Mouse (Mus musculus): ENCODE results near the gene Slc31a2. TPM values are rescaled to one million over a fixed set of nuclear protein-coding genes. Genes with fewer than 3 reads are reported as not detected.

Slc31a2 gene
- polyA plus RNA-seq, 2 experiments = 14.4 to 15.6 TPM

- Histone ChIP-seq H3K36me3 (ENCODE audit: control insufficient read depth, insufficient read depth, low read length) (no peaks in the 10 kb centered on the region), H3K27me3 (ENCODE audit: control insufficient read depth, insufficient read depth, low read length) (no peaks in the 10 kb centered on the region), H3K9me3 (ENCODE audit: control insufficient read depth, low read length) (no peaks in the 10 kb centered on the region), H3K4me1 (ENCODE audit: control insufficient read depth, insufficient read depth, low read length) (no peaks in the 10 kb centered on the region), H3K4me2 (replicated peaks; ENCODE audit: low read depth, low read length, severe bottlenecking) (no peak overlapping the region), H3K27ac (replicated peaks; ENCODE audit: low read depth, low read length) (no peak overlapping the region), H3K4me3 (replicated peaks; ENCODE audit: low read length) (no peak overlapping the region), H3K9ac (ENCODE audit: low read depth, low read length, severe bottlenecking) (no peak overlapping the region)
- TF ChIP-seq POLR2A (IDR thresholded peaks at IDR 0.05; ENCODE audit: borderline replicate concordance, extremely low read depth, insufficient read depth, insufficient read length) = no peak
- no peak for ATAC-seq (ENCODE audit: low FRiP score, low read depth)
- WGBS = 78% methylated on average over 4 of the region's 4 CpGs
- DNase-seq (ENCODE audit: low spot score) = no peak
Measured at GRCm38 (mm10) chr4:62278081-62278480, 15.7 kb downstream of the Slc31a2 start.

- H3K4me3 ChIP-seq (replicated peaks; ENCODE audit: low read length) = no peak overlapping the region
- no peak for TF ChIP-seq POLR2A (IDR thresholded peaks at IDR 0.05; ENCODE audit: borderline replicate concordance, extremely low read depth, insufficient read depth, insufficient read length)
- no peak overlapping the region for H3K9ac ChIP-seq (ENCODE audit: low read depth, low read length, severe bottlenecking)
- DNase-seq (ENCODE audit: low spot score) = no peak
- 63% methylated on average over 5 of the region's 5 CpGs for WGBS
- ATAC-seq (ENCODE audit: low FRiP score, low read depth) = no peak
- no peak overlapping the region for H3K4me2 ChIP-seq (replicated peaks; ENCODE audit: low read depth, low read length, severe bottlenecking)
- no peaks in the 10 kb centered on the region for H3K9me3 ChIP-seq (ENCODE audit: control insufficient read depth, low read length)
- H3K27ac ChIP-seq (replicated peaks; ENCODE audit: low read depth, low read length) = no peak overlapping the region
- no peaks in the 10 kb centered on the region for H3K36me3 ChIP-seq (ENCODE audit: control insufficient read depth, insufficient read depth, low read length)
- no peaks in the 10 kb centered on the region for H3K4me1 ChIP-seq (ENCODE audit: control insufficient read depth, insufficient read depth, low read length)
- no peaks in the 10 kb centered on the region for H3K27me3 ChIP-seq (ENCODE audit: control insufficient read depth, insufficient read depth, low read length)
Measured at GRCm38 (mm10) chr4:62281319-62281718, 19.0 kb downstream of the Slc31a2 start.

DNA sequence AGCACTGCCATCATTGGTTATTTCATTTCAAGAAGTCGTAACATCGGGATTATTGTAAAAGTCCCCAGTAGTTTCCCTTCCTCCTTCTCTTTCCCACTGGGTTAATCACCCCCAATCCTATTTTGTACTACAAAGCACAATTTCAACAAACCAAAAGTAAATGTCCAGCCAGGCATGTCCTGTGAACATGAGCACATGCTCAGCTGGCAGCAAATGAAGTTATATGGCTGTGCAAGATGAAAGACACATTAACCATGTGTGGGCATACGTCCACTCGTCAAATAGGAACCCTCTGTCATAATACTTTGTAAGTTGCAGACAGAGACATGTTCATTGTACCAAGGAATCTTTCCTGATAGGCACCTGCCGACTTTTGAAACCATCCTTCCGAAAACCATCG, 20.6 kb downstream of the Slc31a2 start:
- Histone ChIP-seq H3K9ac (ENCODE audit: low read depth, low read length, severe bottlenecking) (no peak overlapping the region), H3K27ac (replicated peaks; ENCODE audit: low read depth, low read length) (no peak overlapping the region), H3K4me3 (replicated peaks; ENCODE audit: low read length) (no peak overlapping the region), H3K27me3 (ENCODE audit: control insufficient read depth, insufficient read depth, low read length) (no peaks in the 10 kb centered on the region), H3K4me1 (ENCODE audit: control insufficient read depth, insufficient read depth, low read length) (peaks cover 11% of the 10 kb centered on the region), H3K9me3 (ENCODE audit: control insufficient read depth, low read length) (no peaks in the 10 kb centered on the region), H3K4me2 (replicated peaks; ENCODE audit: low read depth, low read length, severe bottlenecking) (no peak overlapping the region), H3K36me3 (ENCODE audit: control insufficient read depth, insufficient read depth, low read length) (no peaks in the 10 kb centered on the region)
- 80% methylated on average over 7 of the region's 7 CpGs for WGBS
- TF ChIP-seq POLR2A (IDR thresholded peaks at IDR 0.05; ENCODE audit: borderline replicate concordance, extremely low read depth, insufficient read depth, insufficient read length) = no peak
- ATAC-seq (ENCODE audit: low FRiP score, low read depth) (no peak), DNase-seq (ENCODE audit: low spot score) (no peak)

DNA sequence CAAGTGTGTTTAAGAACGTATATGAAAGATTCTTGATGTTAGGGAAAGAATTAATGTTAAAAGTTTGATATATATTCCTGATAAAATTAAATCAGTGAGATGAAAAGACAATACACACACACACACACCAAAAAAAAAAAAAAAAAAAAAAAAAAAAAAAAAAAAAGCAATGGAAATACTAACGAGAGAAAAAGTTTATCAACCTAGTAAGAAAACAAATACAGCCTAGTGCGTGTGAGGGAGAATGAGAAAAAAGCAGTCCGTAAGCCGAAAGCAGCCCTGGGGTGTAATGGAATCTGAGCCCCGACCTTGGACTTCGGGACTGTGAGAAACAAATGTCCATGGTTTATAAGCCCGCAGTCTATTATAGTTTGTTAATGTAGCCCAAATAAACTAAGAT, 23.2 kb downstream of the Slc31a2 start:
- no peak for TF ChIP-seq POLR2A (IDR thresholded peaks at IDR 0.05; ENCODE audit: borderline replicate concordance, extremely low read depth, insufficient read depth, insufficient read length)
- peaks cover 11% of the 10 kb centered on the region for H3K4me1 ChIP-seq (ENCODE audit: control insufficient read depth, insufficient read depth, low read length)
- peak overlapping the region; percentile 82; the same call in 1 of the 2 replicates for H3K4me2 ChIP-seq (replicated peaks; ENCODE audit: low read depth, low read length, severe bottlenecking)
- no peaks in the 10 kb centered on the region for H3K27me3 ChIP-seq (ENCODE audit: control insufficient read depth, insufficient read depth, low read length)
- H3K36me3 ChIP-seq (ENCODE audit: control insufficient read depth, insufficient read depth, low read length) = no peaks in the 10 kb centered on the region
- H3K9me3 ChIP-seq (ENCODE audit: control insufficient read depth, low read length) = no peaks in the 10 kb centered on the region
- H3K4me3 ChIP-seq (replicated peaks; ENCODE audit: low read length) = peak overlapping the region; percentile 69; the same call in 1 of the 2 replicates
- H3K9ac ChIP-seq (ENCODE audit: low read depth, low read length, severe bottlenecking) = no peak overlapping the region
- DNase-seq (ENCODE audit: low spot score) (no peak), ATAC-seq (ENCODE audit: low FRiP score, low read depth) (no peak)
- no peak overlapping the region for H3K27ac ChIP-seq (replicated peaks; ENCODE audit: low read depth, low read length)
- WGBS = 71% methylated on average over 8 of the region's 8 CpGs

- H3K4me3 ChIP-seq (replicated peaks; ENCODE audit: low read length) = peak overlapping the region; percentile 69
- WGBS = under 1% methylated on average over 51 of the region's 55 CpGs
- peak overlapping the region; percentile 82 for H3K4me2 ChIP-seq (replicated peaks; ENCODE audit: low read depth, low read length, severe bottlenecking)
- ATAC-seq (ENCODE audit: low FRiP score, low read depth) (peak; percentile 92), DNase-seq (ENCODE audit: low spot score) (peak; percentile 84)
- peak overlapping the region; percentile 70 for H3K9ac ChIP-seq (ENCODE audit: low read depth, low read length, severe bottlenecking)
- H3K36me3 ChIP-seq (ENCODE audit: control insufficient read depth, insufficient read depth, low read length) = no peaks in the 10 kb centered on the region
- no peak for TF ChIP-seq POLR2A (IDR thresholded peaks at IDR 0.05; ENCODE audit: borderline replicate concordance, extremely low read depth, insufficient read depth, insufficient read length)
- no peaks in the 10 kb centered on the region for H3K27me3 ChIP-seq (ENCODE audit: control insufficient read depth, insufficient read depth, low read length)
- no peaks in the 10 kb centered on the region for H3K9me3 ChIP-seq (ENCODE audit: control insufficient read depth, low read length)
- peak overlapping the region; percentile 26; the same call in 1 of the 2 replicates for H3K27ac ChIP-seq (replicated peaks; ENCODE audit: low read depth, low read length)
- peaks cover 11% of the 10 kb centered on the region for H3K4me1 ChIP-seq (ENCODE audit: control insufficient read depth, insufficient read depth, low read length)
Measured at GRCm38 (mm10) chr4:62286257-62286991, 24.1 kb downstream of the Slc31a2 start.

All from limb, embryonic 14.5 days (tissue).